Mouse (Mus musculus): ENCODE measurements at regions not wholly inside any gene's neighbourhood (a gene's known extent, or its start where the extent isn't known, plus 50 kb on each side); places are given as distances from the start of the nearest gene placed in this dataset.
A peak's percentile ranks its signal among the peaks of the same experiment; 100 is the strongest.

DNA sequence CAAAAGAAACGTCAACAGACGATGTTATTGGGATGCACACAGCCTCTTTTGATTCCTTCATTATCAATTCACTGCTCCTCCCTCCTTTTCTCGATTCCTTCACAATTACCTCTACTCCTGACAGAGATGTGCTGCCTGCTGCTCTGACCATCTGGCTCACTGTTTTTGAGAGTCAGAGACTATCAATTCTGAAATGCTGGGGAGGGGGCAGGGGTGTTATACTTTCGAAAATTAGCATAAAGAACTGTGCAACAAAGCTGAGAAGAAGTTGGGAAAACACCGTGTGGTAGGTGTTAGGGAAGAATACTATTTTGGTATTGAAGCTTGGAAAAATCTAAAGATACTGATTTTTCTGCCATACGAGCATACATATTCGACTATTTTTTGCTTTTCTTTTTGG lies 96.4 kb downstream of the Nedd1 start:
- no peaks in the 10 kb centered on the region for H3K4me1 ChIP-seq
- no peak overlapping the region for H3K4me3 ChIP-seq
- no peaks in the 10 kb centered on the region for H3K36me3 ChIP-seq
- no peak overlapping the region for H3K27ac ChIP-seq
- no peaks in the 10 kb centered on the region for H3K9me3 ChIP-seq
- H3K27me3 ChIP-seq: no peaks in the 10 kb centered on the region
- no peak for ATAC-seq (ENCODE audit: low FRiP score, low read depth)
- no peak overlapping the region for H3K9ac ChIP-seq
- H3K4me2 ChIP-seq (replicated peaks): no peak overlapping the region
- WGBS: 80% methylated on average over 7 of the region's 7 CpGs

DNA sequence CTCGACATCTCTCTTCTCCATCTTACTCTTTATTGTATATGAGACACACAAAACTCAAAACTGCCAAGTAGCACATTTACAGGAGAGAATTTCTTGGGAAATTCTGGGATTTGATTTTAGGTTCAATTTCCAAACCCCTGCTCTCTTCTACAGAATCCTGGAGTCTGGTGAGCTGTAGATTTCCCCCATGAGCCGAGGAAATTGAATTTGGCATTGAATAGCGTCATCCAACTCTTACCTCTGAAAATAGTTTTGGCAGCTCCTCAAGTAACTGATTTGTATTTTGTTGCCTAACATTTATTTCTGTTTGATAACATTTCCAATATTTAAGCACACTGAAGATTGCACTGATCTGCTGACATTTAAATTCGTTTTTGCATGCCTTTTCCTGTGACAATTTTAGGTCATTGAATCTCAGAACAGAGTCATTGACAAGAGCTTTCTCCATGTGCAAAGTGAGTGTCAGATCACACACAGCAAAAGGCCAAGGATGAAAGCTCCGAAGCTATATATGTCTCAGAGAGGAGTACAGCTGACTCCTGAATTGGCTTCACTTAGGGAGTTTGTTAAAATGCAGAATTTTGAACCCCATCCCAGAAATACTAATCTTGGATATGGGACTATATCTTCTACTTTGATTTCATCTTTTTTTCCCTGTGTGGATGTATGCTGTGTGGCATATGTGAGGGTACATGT lies 106.4 kb downstream of the Nedd1 start:
- no peak overlapping the region for H3K27ac ChIP-seq
- H3K4me3 ChIP-seq: no peak overlapping the region
- no peaks in the 10 kb centered on the region for H3K36me3 ChIP-seq
- no peak overlapping the region for H3K4me2 ChIP-seq (replicated peaks)
- H3K9ac ChIP-seq: no peak overlapping the region
- ATAC-seq (ENCODE audit: low FRiP score, low read depth): no peak
- H3K4me1 ChIP-seq: no peaks in the 10 kb centered on the region
- WGBS: 74% methylated on average over 4 of the region's 5 CpGs
- no peaks in the 10 kb centered on the region for H3K9me3 ChIP-seq
- no peaks in the 10 kb centered on the region for H3K27me3 ChIP-seq

DNA sequence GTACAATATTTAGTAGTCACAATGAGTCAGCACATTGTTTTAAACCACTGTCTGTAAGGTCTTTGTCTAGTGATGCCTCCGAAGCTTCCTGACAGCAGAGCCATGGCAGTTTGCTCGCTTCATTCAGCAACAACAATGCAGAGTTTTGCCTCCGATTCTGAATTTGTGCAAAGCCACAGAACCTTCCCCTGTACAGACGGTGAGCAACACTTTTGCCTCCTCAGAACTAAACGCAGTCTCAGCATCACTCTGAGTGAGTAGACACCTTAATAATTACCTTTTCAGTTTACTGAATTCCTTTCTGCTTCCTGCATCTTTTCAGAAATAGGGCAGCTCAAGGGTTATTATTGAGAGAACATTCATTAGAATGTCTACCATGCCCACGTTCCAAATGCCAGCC lies 107.9 kb downstream of the Nedd1 start:
- Histone ChIP-seq H3K36me3 (no peaks in the 10 kb centered on the region), H3K4me1 (no peaks in the 10 kb centered on the region), H3K27me3 (no peaks in the 10 kb centered on the region), H3K4me2 (replicated peaks) (no peak overlapping the region), H3K4me3 (no peak overlapping the region), H3K9me3 (no peaks in the 10 kb centered on the region), H3K9ac (no peak overlapping the region), H3K27ac (no peak overlapping the region)
- WGBS: 77% methylated on average over 6 of the region's 6 CpGs
- ATAC-seq (ENCODE audit: low FRiP score, low read depth): no peak

DNA sequence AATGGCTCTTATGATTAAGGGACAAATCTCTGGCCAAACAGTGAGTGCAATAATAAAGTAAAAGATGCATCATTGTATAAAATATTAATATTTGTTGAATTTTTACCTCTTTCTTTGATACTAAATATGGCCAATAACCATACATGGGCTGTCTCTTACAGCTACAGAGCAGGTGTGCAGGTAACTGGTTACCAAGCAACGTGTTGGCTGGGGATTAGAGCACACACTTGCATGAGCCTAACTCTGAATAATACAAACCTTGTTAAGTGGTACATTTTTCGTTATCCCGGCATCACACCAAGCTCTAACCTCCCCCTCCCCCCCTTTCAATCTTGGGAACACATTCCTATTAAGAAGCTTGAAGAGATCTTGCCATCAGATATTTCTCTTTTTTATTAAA lies 111.2 kb downstream of the Nedd1 start:
- Histone ChIP-seq H3K9ac (no peak overlapping the region), H3K27me3 (peaks cover 8% of the 10 kb centered on the region; the same call in 1 of the 2 replicates), H3K4me3 (no peak overlapping the region), H3K4me2 (replicated peaks) (no peak overlapping the region), H3K4me1 (0 out of 2 replicates have a peak, but pooled peaks cover 5% of the 10 kb centered on the region), H3K36me3 (no peaks in the 10 kb centered on the region), H3K27ac (no peak overlapping the region), H3K9me3 (no peaks in the 10 kb centered on the region)
- no peak for ATAC-seq (ENCODE audit: low FRiP score, low read depth)
- WGBS: 83% methylated on average over 3 of the region's 3 CpGs

DNA sequence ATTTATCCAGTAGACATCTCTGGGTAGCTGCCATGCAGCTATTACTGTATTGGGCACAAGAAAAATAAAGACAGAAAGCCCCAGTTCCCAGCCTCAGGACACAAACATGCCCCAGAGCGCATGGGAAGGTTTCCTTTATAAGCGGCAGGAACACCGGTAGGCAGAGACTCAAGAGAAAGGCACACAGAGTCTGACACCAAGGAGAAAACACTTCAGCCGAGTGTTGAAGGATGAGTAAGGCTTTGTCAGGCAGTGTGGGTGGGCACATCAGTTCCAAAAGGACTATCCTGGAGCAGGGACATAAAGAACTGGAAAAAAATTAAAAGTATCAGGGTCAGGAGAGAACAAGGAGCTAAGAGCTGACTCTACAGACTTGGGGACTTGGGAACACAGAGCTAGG lies 115.5 kb downstream of the Nedd1 start:
- no peak for ATAC-seq (ENCODE audit: low FRiP score, low read depth)
- H3K9me3 ChIP-seq: no peaks in the 10 kb centered on the region
- 29% methylated on average over 4 of the region's 4 CpGs for WGBS
- no peak overlapping the region for H3K27ac ChIP-seq
- H3K4me1 ChIP-seq: peaks cover 10% of the 10 kb centered on the region
- H3K4me3 ChIP-seq: no peak overlapping the region
- peaks cover 22% of the 10 kb centered on the region for H3K27me3 ChIP-seq
- no peak overlapping the region for H3K4me2 ChIP-seq (replicated peaks)
- H3K9ac ChIP-seq: no peak overlapping the region
- H3K36me3 ChIP-seq: no peaks in the 10 kb centered on the region

DNA sequence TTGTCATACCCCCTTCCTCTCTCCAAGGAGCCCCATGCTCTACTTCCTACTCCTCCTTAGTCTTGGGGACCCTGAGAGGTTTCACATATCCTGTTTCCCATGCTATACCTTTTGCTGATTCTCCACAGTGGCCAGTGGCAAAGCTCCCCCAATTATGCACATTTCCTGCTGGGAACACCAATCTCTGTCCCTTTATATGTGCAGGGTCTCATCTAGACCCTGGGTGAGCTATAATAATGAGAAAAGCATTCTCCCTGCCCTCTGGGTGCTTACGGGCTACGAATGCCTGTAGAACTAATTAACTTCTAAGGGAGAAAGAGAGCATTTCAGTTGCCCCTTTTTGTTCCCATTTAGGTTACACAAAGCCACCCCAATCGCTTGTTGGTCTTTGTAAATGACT lies 116.6 kb downstream of the Nedd1 start:
- WGBS: 15% methylated on average over 3 of the region's 3 CpGs
- Histone ChIP-seq H3K9ac (no peak overlapping the region), H3K4me1 (peaks cover 10% of the 10 kb centered on the region), H3K4me3 (no peak overlapping the region), H3K4me2 (replicated peaks) (no peak overlapping the region), H3K36me3 (no peaks in the 10 kb centered on the region), H3K27ac (no peak overlapping the region), H3K27me3 (peaks cover 28% of the 10 kb centered on the region), H3K9me3 (no peaks in the 10 kb centered on the region)
- ATAC-seq (ENCODE audit: low FRiP score, low read depth): no peak

DNA sequence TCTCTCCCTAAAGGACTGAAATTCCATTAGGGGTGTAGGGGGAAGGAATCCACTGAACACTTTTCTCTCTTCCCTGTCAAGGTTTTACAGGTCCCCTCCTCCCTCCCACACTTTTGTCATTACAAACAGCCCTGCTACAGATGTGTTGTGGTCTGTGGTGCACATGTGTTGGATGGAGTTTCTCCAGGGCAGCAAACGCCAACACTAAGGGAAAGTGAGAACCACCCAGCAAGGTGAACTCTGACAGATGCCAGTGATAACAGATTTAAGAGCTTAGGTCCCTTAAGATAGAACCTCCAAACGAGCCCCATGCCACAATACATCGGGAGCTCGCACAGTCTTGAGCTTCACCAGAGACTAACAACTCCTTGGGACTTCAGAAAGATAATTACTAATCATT lies 122.1 kb downstream of the Nedd1 start:
- H3K27me3 ChIP-seq: peaks cover 24% of the 10 kb centered on the region
- H3K36me3 ChIP-seq: no peaks in the 10 kb centered on the region
- peaks cover 19% of the 10 kb centered on the region for H3K4me1 ChIP-seq
- no peaks in the 10 kb centered on the region for H3K9me3 ChIP-seq
- H3K4me2 ChIP-seq (replicated peaks): no peak overlapping the region
- no peak; the same call in 1 of the 2 replicates for ATAC-seq (ENCODE audit: low FRiP score, low read depth)
- WGBS: 24% methylated on average over 4 of the region's 4 CpGs
- no peak overlapping the region for H3K4me3 ChIP-seq
- no peak overlapping the region for H3K27ac ChIP-seq
- H3K9ac ChIP-seq: no peak overlapping the region

DNA sequence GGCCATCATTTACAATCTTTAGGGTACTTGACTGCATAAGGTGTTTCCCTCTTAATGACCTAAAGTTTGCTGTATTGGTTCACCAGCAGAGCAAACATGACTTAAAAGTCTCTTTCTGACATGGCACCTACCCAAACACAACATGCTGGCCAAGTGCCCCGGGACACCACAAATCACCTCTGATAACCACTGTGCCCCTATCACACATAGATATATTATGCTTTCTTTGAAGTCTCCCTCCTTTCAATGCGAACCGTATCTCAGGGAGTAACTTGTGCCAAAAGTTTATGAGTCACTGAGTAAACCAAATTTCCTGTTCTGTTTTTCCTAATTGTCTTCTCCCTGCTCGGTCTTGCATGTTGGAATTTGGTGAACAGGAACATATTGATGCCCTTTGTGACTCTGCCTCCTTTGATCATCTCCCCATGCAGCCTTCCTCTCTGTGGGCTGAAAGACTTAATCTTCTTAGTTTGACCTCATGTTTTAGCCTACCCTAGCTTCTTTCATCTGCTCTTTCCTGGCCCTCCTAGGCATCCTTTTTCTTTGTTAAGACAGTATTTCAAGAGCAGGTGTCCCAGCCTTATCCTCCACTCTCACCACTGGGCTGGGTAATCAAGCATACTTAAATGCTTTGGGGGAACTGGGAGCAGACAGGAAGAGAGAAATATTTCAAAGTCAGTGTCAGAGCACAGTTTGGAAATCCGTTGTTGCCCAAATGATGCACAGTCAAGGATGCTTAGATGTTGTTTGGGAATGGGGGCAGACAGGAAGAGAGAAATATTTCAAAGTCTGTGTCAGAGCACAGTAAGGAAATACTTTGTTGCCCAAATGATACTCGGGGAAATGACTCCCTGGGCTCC lies 126.5 kb downstream of the Nedd1 start:
- H3K4me2 ChIP-seq (replicated peaks): no peak overlapping the region
- no peak for ATAC-seq (ENCODE audit: low FRiP score, low read depth)
- peaks cover 22% of the 10 kb centered on the region for H3K4me1 ChIP-seq
- H3K27ac ChIP-seq: no peak overlapping the region
- H3K27me3 ChIP-seq: peaks cover 4% of the 10 kb centered on the region; the same call in 1 of the 2 replicates
- H3K9ac ChIP-seq: no peak overlapping the region
- H3K36me3 ChIP-seq: no peaks in the 10 kb centered on the region
- 14% methylated on average over 6 of the region's 6 CpGs for WGBS
- no peak overlapping the region for H3K4me3 ChIP-seq
- H3K9me3 ChIP-seq: no peaks in the 10 kb centered on the region

DNA sequence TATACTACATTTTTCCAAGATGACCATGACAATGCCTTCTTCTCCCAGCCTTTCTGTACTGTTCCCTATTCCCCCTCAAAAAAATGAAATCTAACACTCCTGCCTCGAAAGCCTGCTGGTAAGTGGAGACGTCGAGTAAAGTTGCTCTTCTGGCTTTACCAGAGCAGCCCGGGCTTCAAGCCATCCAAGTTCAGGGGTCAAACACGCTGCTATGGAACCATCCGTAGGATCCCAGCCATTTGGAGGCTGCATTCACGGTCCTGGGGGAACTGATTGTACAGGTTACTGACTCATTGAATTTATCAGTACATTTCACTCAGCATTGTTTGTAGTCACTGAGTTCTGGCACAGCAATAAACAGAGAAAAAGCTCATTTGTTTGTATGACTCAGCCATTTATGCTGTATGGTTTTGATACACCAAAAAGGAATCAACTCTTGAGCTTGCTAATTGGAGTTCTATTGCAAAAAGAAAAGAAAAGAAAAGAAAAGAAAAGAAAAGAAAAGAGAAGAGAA lies 128.2 kb downstream of the Nedd1 start:
- Histone ChIP-seq H3K27me3 (peaks cover 8% of the 10 kb centered on the region; the same call in 1 of the 2 replicates), H3K9me3 (no peaks in the 10 kb centered on the region), H3K9ac (no peak overlapping the region), H3K27ac (no peak overlapping the region), H3K4me2 (replicated peaks) (no peak overlapping the region), H3K4me1 (peaks cover 17% of the 10 kb centered on the region; the same call in 1 of the 2 replicates), H3K36me3 (no peaks in the 10 kb centered on the region), H3K4me3 (no peak overlapping the region)
- WGBS: 63% methylated on average over 7 of the region's 7 CpGs
- no peak for ATAC-seq (ENCODE audit: low FRiP score, low read depth)

DNA sequence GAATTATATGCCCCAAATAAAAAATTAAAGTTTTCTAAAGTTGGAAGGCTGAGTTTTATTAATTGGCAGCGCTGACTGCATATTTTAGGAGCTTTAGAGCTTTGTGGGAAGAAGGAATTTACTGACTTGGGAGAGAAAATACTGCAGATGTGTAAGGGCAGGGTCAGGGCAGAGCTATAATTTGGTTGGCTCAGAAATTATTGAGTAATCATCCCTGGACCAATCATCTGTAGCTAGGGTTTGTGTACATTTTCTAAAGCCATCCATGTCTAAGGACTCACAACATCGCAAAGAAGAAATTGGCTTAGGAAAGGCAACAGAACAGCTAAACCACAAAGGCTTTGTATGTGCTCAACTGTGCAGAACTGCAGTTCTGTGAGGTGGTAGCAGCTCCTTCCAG lies 143.3 kb downstream of the Nedd1 start:
- Histone ChIP-seq H3K4me2 (replicated peaks) (no peak overlapping the region), H3K36me3 (no peaks in the 10 kb centered on the region), H3K4me3 (no peak overlapping the region), H3K27ac (no peak overlapping the region), H3K27me3 (no peaks in the 10 kb centered on the region), H3K4me1 (peaks cover 4% of the 10 kb centered on the region; the same call in 1 of the 2 replicates), H3K9me3 (no peaks in the 10 kb centered on the region), H3K9ac (no peak overlapping the region)
- peak; percentile 57 for ATAC-seq (ENCODE audit: low FRiP score, low read depth)
- 60% methylated on average over 2 of the region's 2 CpGs for WGBS

DNA sequence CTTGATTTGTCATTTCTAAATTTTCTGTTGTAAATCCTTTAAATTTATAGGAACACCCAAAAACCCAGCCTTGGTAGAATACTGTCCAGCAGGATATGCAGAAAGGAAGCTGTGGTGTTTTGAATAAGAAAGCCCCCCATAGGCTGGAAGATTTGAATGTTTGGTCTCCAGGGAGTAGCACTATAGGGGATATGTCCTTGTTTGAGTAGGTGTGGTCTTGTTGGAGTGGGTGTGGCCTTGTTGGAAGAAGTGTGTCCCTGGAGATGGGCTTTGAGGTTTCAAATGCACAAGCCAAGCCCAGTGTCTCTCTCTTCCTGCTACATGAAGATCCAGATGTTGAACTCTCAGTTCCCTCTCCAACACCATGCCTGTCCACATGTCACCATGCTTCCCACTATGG lies 151.7 kb downstream of the Nedd1 start:
- Histone ChIP-seq H3K27me3 (peaks cover 11% of the 10 kb centered on the region), H3K9ac (no peak overlapping the region), H3K36me3 (no peaks in the 10 kb centered on the region), H3K9me3 (no peaks in the 10 kb centered on the region), H3K27ac (no peak overlapping the region), H3K4me1 (no peaks in the 10 kb centered on the region), H3K4me3 (no peak overlapping the region), H3K4me2 (replicated peaks) (no peak overlapping the region)
- ATAC-seq (ENCODE audit: low FRiP score, low read depth): no peak

DNA sequence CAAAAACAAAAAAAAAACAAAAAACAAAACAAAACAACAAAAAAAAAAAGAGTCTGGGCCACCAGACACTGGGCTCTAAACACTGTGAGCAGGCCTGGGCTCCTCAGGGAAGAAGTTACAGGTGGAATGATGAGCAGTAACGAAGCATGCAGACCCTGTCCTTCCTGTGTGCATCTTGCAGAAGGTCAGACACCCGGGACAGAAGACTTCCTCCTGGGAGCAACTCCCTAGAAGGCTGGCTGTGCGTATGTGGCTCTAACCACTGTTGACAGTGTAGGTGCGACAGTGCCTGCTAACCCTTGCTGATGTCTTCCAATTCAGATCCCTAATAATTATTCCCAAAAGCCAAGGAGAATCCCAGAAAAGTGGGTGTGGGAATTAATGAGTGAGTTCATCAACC lies 164.8 kb downstream of the Nedd1 start:
- H3K27me3 ChIP-seq: no peaks in the 10 kb centered on the region
- H3K9ac ChIP-seq: no peak overlapping the region
- H3K27ac ChIP-seq: no peak overlapping the region
- no peak overlapping the region for H3K4me3 ChIP-seq
- peaks cover 20% of the 10 kb centered on the region for H3K4me1 ChIP-seq
- WGBS: 61% methylated on average over 4 of the region's 4 CpGs
- no peaks in the 10 kb centered on the region for H3K9me3 ChIP-seq
- no peaks in the 10 kb centered on the region for H3K36me3 ChIP-seq
- no peak for ATAC-seq (ENCODE audit: low FRiP score, low read depth)
- no peak overlapping the region for H3K4me2 ChIP-seq (replicated peaks)

All from limb, embryonic 13.5 days (tissue).